Comparison of ENCODE assay signal across 22 mouse cellular contexts in the genomic region with DNA sequence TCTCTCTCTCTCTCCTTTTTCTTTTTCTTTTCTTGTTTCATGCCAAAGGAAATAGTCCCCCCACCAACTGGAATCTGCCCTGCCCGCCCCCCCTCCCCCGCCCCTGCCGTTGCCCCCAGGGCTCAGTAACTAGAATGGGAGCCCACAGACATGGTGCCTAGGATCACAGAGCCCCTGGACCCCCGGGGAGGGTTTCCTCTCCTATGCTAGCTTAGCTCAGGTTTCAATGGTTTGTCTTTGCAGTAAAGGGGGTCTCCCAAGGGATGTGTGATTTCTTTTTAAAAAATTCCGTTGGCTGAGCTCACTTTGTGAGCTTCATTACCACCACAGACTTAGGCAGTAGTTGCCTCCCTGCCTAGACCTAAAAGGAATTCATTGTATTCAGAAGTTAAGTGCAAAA.
A peak's percentile ranks its signal among the peaks of the same experiment; 100 is the strongest.
DNase-seq lines count a peak whose midpoint lies in the region; ATAC-seq and TF ChIP-seq lines count a peak whose summit lies in the region.
"Had no signal": no experiment of that assay in that cellular context is flagged by ENCODE, and none has a peak within 500 bp of the region (broad histone marks: within the 10 kb centered on the region; RNA-seq: fewer than 3 reads in every experiment).

No protein-coding gene starts in this region.

- H3K9ac ChIP-seq in forebrain, postnatal 0 days: no peak overlapping the region
- H3K9ac ChIP-seq in forebrain, embryonic 15.5 days (replicated peaks): no peak overlapping the region
- H3K9ac ChIP-seq in midbrain, embryonic 11.5 days (ENCODE audit: low read length): no peak overlapping the region
- H3K9ac ChIP-seq: heart, embryonic 13.5 days; limb, embryonic 15.5 days; liver, embryonic 15.5 days; neural tube, embryonic 15.5 days had no signal

- 7% methylated on average over 5 of the region's 5 CpGs for WGBS in forebrain, postnatal 0 days
- WGBS in forebrain, embryonic 15.5 days: 16% methylated on average over 5 of the region's 5 CpGs
- WGBS in limb, embryonic 10.5 days: 7% methylated on average over 5 of the region's 5 CpGs
- WGBS in midbrain, embryonic 11.5 days: 8% methylated on average over 5 of the region's 5 CpGs

- H3K4me1 ChIP-seq in forebrain, postnatal 0 days (ENCODE audit: insufficient read depth): no peaks in the 10 kb centered on the region
- H3K4me1 ChIP-seq in forebrain, embryonic 15.5 days: peaks cover 26% of the 10 kb centered on the region
- H3K4me1 ChIP-seq in limb, embryonic 10.5 days: peaks cover 39% of the 10 kb centered on the region
- peaks cover 3% of the 10 kb centered on the region; the same call in 1 of the 2 replicates for H3K4me1 ChIP-seq in midbrain, embryonic 11.5 days (ENCODE audit: control insufficient read depth, insufficient read depth, low read length)
- H3K4me1 ChIP-seq: liver, embryonic 15.5 days had no signal

- H3K27ac ChIP-seq in forebrain, postnatal 0 days (ENCODE audit: low read depth, low read length): no peak overlapping the region
- no peak overlapping the region for H3K27ac ChIP-seq in forebrain, embryonic 15.5 days (replicated peaks)
- peak overlapping the region; percentile 53; the same call in 1 of the 2 replicates for H3K27ac ChIP-seq in limb, embryonic 10.5 days
- no peak overlapping the region for H3K27ac ChIP-seq in midbrain, embryonic 11.5 days (ENCODE audit: low read depth, low read length)
- H3K27ac ChIP-seq: heart, embryonic 13.5 days; kidney, postnatal 0 days; limb, embryonic 15.5 days; liver, embryonic 15.5 days; neural tube, embryonic 15.5 days had no signal

- no peak overlapping the region for H3K4me2 ChIP-seq in forebrain, postnatal 0 days (ENCODE audit: low read depth)
- H3K4me2 ChIP-seq in forebrain, embryonic 15.5 days (replicated peaks): no peak overlapping the region
- H3K4me2 ChIP-seq in midbrain, embryonic 11.5 days: no peak overlapping the region
- H3K4me2 ChIP-seq: heart, embryonic 13.5 days; limb, embryonic 15.5 days; liver, embryonic 15.5 days; neural tube, embryonic 15.5 days had no signal

- no peaks in the 10 kb centered on the region for H3K9me3 ChIP-seq in forebrain, postnatal 0 days (ENCODE audit: low read length)
- H3K9me3 ChIP-seq in forebrain, embryonic 15.5 days: no peaks in the 10 kb centered on the region
- H3K9me3 ChIP-seq in limb, embryonic 10.5 days (replicated peaks): no peaks in the 10 kb centered on the region
- no peaks in the 10 kb centered on the region for H3K9me3 ChIP-seq in midbrain, embryonic 11.5 days (ENCODE audit: control insufficient read depth, low read length)
- H3K9me3 ChIP-seq: heart, embryonic 13.5 days; limb, embryonic 15.5 days; liver, embryonic 15.5 days; neural tube, embryonic 15.5 days had no signal

- no peak for DNase-seq in forebrain, postnatal 0 days
- peak; percentile 21 for DNase-seq in embryo, embryonic 10 days (ENCODE audit: low spot score)
- peak; percentile 28 for DNase-seq in embryo, embryonic 9.5 days (ENCODE audit: extremely low spot score)
- DNase-seq in limb, embryonic 10.5 days (ENCODE audit: low spot score): no peak
- DNase-seq in spleen, adult 12 weeks (ENCODE audit: low spot score): no peak
- DNase-seq in urinary bladder, adult 18-20 months (ENCODE audit: low spot score in 2 of 2): no peak
- no peak for DNase-seq in midbrain, embryonic 11.5 days (ENCODE audit: low spot score, missing footprints)
- DNase-seq: adrenal gland, postnatal 36 days; cerebellum, postnatal 36 days; gastrocnemius, postnatal 10 days; heart, adult 18-20 months; midbrain, embryonic 14.5 days; right cerebral cortex, postnatal 25 days; thymus, adult 2 months had no signal

- no peak for TF ChIP-seq CTCF in forebrain, postnatal 0 days (IDR thresholded peaks at IDR 0.05; ENCODE audit: low read depth)

- peak; percentile 32; the same call in 1 of the 2 replicates for ATAC-seq in forebrain, postnatal 0 days
- no peak for ATAC-seq in forebrain, embryonic 15.5 days (replicated peaks)
- ATAC-seq in midbrain, embryonic 11.5 days (ENCODE audit: low FRiP score): no peak
- ATAC-seq: hindbrain, embryonic 16.5 days; intestine, postnatal 0 days had no signal

- no peak overlapping the region for H3K4me3 ChIP-seq in forebrain, postnatal 0 days (ENCODE audit: low read depth, low read length)
- H3K4me3 ChIP-seq in forebrain, embryonic 15.5 days: no peak overlapping the region
- no peak overlapping the region for H3K4me3 ChIP-seq in limb, embryonic 10.5 days
- no peak overlapping the region for H3K4me3 ChIP-seq in midbrain, embryonic 11.5 days (ENCODE audit: low read depth, low read length)
- H3K4me3 ChIP-seq: heart, embryonic 13.5 days; limb, embryonic 15.5 days; liver, embryonic 15.5 days; neural tube, embryonic 15.5 days had no signal

- no peaks in the 10 kb centered on the region for H3K27me3 ChIP-seq in forebrain, postnatal 0 days (ENCODE audit: insufficient read depth, low read length)
- H3K27me3 ChIP-seq in forebrain, embryonic 15.5 days: no peaks in the 10 kb centered on the region
- H3K27me3 ChIP-seq in limb, embryonic 10.5 days (ENCODE audit: low read depth, poor library complexity, severe bottlenecking): no peaks in the 10 kb centered on the region
- H3K27me3 ChIP-seq in midbrain, embryonic 11.5 days (ENCODE audit: control insufficient read depth, insufficient read depth, low read length): no peaks in the 10 kb centered on the region
- H3K27me3 ChIP-seq: heart, embryonic 13.5 days; limb, embryonic 15.5 days; liver, embryonic 15.5 days; neural tube, embryonic 15.5 days had no signal

- no peaks in the 10 kb centered on the region for H3K36me3 ChIP-seq in forebrain, postnatal 0 days (ENCODE audit: insufficient read depth)
- H3K36me3 ChIP-seq in forebrain, embryonic 15.5 days: no peaks in the 10 kb centered on the region
- no peaks in the 10 kb centered on the region for H3K36me3 ChIP-seq in limb, embryonic 10.5 days
- H3K36me3 ChIP-seq in midbrain, embryonic 11.5 days (ENCODE audit: control insufficient read depth, insufficient read depth, low read length): no peaks in the 10 kb centered on the region
- H3K36me3 ChIP-seq: heart, embryonic 13.5 days; limb, embryonic 15.5 days; liver, embryonic 15.5 days; neural tube, embryonic 15.5 days had no signal

Comparison
In these comparisons a context has a peak if more than half of its experiments do, and no peak if none do; other contexts are left out.
1. DNase-seq: peak in embryo, embryonic 10 days (single experiment) and embryo, embryonic 9.5 days (single experiment); none in forebrain, postnatal 0 days (single experiment), limb, embryonic 10.5 days (single experiment), spleen, adult 12 weeks (single experiment), urinary bladder, adult 18-20 months (0 of 2) and midbrain, embryonic 11.5 days (single experiment).